Comparison of ENCODE assay signal across 14 mouse cellular contexts in the genomic region with DNA sequence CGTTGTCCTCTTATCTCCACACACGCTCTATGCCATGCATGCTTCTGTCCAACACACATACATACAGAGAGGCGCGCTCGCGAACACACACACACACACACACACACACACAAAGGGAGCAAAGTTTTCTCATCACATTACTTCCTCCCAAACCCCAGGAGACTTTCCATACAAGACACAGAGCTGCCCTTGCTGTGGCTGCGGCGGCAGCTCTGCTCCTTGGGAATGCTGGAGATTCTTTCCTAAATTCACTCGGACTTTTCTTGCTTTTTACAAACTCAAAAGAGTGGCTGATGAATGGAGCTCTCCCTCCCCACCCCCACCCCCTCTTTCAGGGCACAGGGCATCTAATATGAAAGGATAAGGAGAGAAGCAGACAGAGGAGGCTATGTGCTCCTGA. TPM values are rescaled to one million over a fixed set of nuclear protein-coding genes. Genes with fewer than 3 reads are reported as not detected.
DNase-seq lines count a peak whose midpoint lies in the region; ATAC-seq lines count a peak whose summit lies in the region.
"Had no signal": no experiment of that assay in that cellular context is flagged by ENCODE, and none has a peak within 500 bp of the region (broad histone marks: within the 10 kb centered on the region; RNA-seq: fewer than 3 reads in every experiment).

No protein-coding gene starts in this region.

- 66% methylated on average over 9 of the region's 9 CpGs for WGBS in kidney, embryonic 15.5 days
- 47% methylated on average over 9 of the region's 9 CpGs for WGBS in embryonic facial prominence, embryonic 10.5 days

- H3K4me1 ChIP-seq in kidney, embryonic 15.5 days: no peaks in the 10 kb centered on the region
- H3K4me1 ChIP-seq in embryonic facial prominence, embryonic 10.5 days: no peaks in the 10 kb centered on the region
- H3K4me1 ChIP-seq: embryonic facial prominence, embryonic 15.5 days; stomach, embryonic 15.5 days had no signal

- intact Hi-C loops in heart, postnatal 14 days (cut with DNase I): loop anchor here (10.0 kb wide), 1 partner anchor 99 kb away; no protein-coding TSS in a partner anchor

- H3K27ac ChIP-seq in kidney, embryonic 15.5 days: no peak overlapping the region
- peak overlapping the region; percentile 24; the same call in 1 of the 2 replicates for H3K27ac ChIP-seq in embryonic facial prominence, embryonic 10.5 days (replicated peaks)
- H3K27ac ChIP-seq: embryonic facial prominence, embryonic 15.5 days; left cerebral cortex, adult 2 months; stomach, embryonic 15.5 days had no signal

- H3K36me3 ChIP-seq in kidney, embryonic 15.5 days: no peaks in the 10 kb centered on the region
- no peaks in the 10 kb centered on the region for H3K36me3 ChIP-seq in embryonic facial prominence, embryonic 10.5 days (replicated peaks)
- H3K36me3 ChIP-seq: embryonic facial prominence, embryonic 15.5 days; stomach, embryonic 15.5 days had no signal

- no peak overlapping the region for H3K4me2 ChIP-seq in kidney, embryonic 15.5 days
- H3K4me2 ChIP-seq: embryonic facial prominence, embryonic 15.5 days; stomach, embryonic 15.5 days had no signal

- no peak overlapping the region for H3K4me3 ChIP-seq in kidney, embryonic 15.5 days (replicated peaks)
- no peak overlapping the region for H3K4me3 ChIP-seq in embryonic facial prominence, embryonic 10.5 days
- H3K4me3 ChIP-seq: embryonic facial prominence, embryonic 15.5 days; left cerebral cortex, adult 2 months; stomach, embryonic 15.5 days had no signal

- no peaks in the 10 kb centered on the region for H3K27me3 ChIP-seq in kidney, embryonic 15.5 days
- no peaks in the 10 kb centered on the region for H3K27me3 ChIP-seq in embryonic facial prominence, embryonic 10.5 days (replicated peaks; ENCODE audit: low read depth, poor library complexity, severe bottlenecking)
- H3K27me3 ChIP-seq: embryonic facial prominence, embryonic 15.5 days; stomach, embryonic 15.5 days had no signal

- H3K9ac ChIP-seq in kidney, embryonic 15.5 days: no peak overlapping the region
- H3K9ac ChIP-seq: embryonic facial prominence, embryonic 15.5 days; stomach, embryonic 15.5 days had no signal

- H3K9me3 ChIP-seq in kidney, embryonic 15.5 days (replicated peaks): no peaks in the 10 kb centered on the region
- H3K9me3 ChIP-seq in embryonic facial prominence, embryonic 10.5 days: no peaks in the 10 kb centered on the region
- H3K9me3 ChIP-seq: embryonic facial prominence, embryonic 15.5 days; stomach, embryonic 15.5 days had no signal

- peak; percentile 30 to 37 for DNase-seq in heart, adult 18-20 months
- no peak for DNase-seq in heart, postnatal 14 days
- DNase-seq in kidney, postnatal 14 days: peak; percentile 24
- peak; percentile 12 for DNase-seq in embryonic facial prominence, embryonic 10.5 days (ENCODE audit: low spot score)
- peak; percentile 2 for DNase-seq in mesoderm, embryonic 11.5 days (ENCODE audit: low read depth, low spot score)
- DNase-seq: cerebellum, adult 8-10 months; lung, adult 2 months; thymus, postnatal 36 days had no signal

- no peak for ATAC-seq in kidney, embryonic 15.5 days (replicated peaks; ENCODE audit: low FRiP score)
- ATAC-seq in erythroblast, adult 5-6 weeks (replicated peaks; ENCODE audit: low FRiP score, poor library complexity, severe bottlenecking): no peak
- ATAC-seq in granulocyte monocyte progenitor cell, adult 5-6 weeks (replicated peaks; ENCODE audit: poor library complexity, severe bottlenecking): no peak

RNA-seq across cellular contexts. Expression of a gene that starts 52.2 kb away (rescaled TPM):
- 10 to 100 TPM; 52.4 to 63.8 TPM for total RNA-seq in heart, adult 18-20 months (2021)
- 10 to 100 TPM; 50.7 to 63.4 TPM for total RNA-seq in heart, postnatal 14 days (2021)
- 3.2 and 3.9 TPM in 2 replicates for polyA plus RNA-seq in kidney, embryonic 15.5 days (2015; fragmentation: Nextera tagmentation; extraction: Ambion mirVana)
- polyA plus RNA-seq in embryonic facial prominence, embryonic 10.5 days (2016; fragmentation: Nextera tagmentation; extraction: Ambion mirVana): 3.4 and 3.5 TPM in 2 replicates
- 47.8 and 56.2 TPM in 2 replicates for total RNA-seq in erythroblast, adult 5-6 weeks (2015; ENCODE audit: low replicate concordance)
- 25.8 and 37.2 TPM in 2 replicates for total RNA-seq in erythroblast, adult 5-6 weeks (2017; ENCODE audit: low replicate concordance)
- total RNA-seq in granulocyte monocyte progenitor cell, adult 5-6 weeks (2014; fragmentation: Nextera tagmentation): 104 and 126 TPM in 2 replicates
- total RNA-seq in granulocyte monocyte progenitor cell, adult 5-6 weeks (2017): 100 and 119 TPM in 2 replicates

Comparison
In these comparisons a context has a peak if more than half of its experiments do, and no peak if none do; other contexts are left out.
1. DNase-seq: peak in heart, adult 18-20 months (2 of 2), kidney, postnatal 14 days (single experiment), embryonic facial prominence, embryonic 10.5 days (single experiment) and mesoderm, embryonic 11.5 days (single experiment); none in heart, postnatal 14 days (0 of 2).